Mouse (Mus musculus): ENCODE measurements at regions not wholly inside any gene's neighbourhood (a gene's known extent, or its start where the extent isn't known, plus 50 kb on each side); places are given as distances from the start of the nearest gene placed in this dataset.

GRCm38 (mm10) chr8:57134726-57135125 lies 186.1 kb upstream of the Hand2 start:
- TF ChIP-seq CTCF (conservative IDR thresholded peaks at IDR 0.05; ENCODE audit: low read length), result no peak
- TF ChIP-seq POU5F1 (IDR thresholded peaks at IDR 0.05; ENCODE audit: borderline replicate concordance, low read length), result no peak

Measured in E14TG2a.4 (cell line).